Mouse (Mus musculus) kidney, postnatal 10 days (tissue): ENCODE results near the gene Gm45194.

Experiments used
- DNase-seq: peaks from one replicate; pipeline ENCODE4 v3.0.0; 2021; ENCODE audit warnings: mixed read lengths

Gm45194 gene

DNA sequence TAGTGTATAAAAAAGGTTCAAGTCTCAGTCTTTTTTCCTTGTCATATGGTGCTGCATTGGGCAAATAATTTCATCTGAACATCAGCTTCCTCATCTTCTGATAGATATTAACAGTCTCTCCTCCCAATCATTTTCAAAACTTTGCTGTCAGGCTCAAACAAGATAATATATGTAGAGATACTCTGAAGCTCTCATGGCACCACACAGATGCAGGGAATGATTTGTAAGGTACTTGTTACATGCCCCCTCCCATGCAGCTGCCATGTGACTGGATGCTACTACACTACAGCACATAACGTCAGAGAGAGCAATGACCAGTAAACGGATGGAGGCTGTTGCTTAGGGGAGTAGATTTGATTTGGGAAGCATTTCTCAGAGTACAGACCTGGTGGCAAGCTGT is at the start of gene Gm45194:
Gm45194 (plus strand) TSS at position 301 of the 400 bp plus-strand sequence.
- no peak for DNase-seq

DNA sequence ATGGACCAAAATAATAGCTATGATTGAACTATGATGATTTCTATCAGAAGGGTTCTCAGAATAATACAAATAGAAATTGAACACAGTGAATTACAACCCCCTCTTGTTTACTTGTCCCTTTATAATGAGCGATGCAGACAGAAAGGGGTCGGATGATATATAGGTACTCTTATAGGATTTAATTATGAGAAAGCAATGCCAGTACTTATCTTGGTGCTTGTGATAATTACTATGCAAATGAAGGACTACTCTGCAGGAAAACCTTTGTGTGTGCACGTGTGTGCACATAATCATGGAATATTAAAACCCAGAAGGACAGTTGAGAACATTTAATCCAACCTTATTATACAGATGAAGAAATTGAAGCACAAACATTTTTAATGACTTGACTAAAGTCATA is 35.3 kb upstream of the Gm45194 start:
- no peak for DNase-seq

DNA sequence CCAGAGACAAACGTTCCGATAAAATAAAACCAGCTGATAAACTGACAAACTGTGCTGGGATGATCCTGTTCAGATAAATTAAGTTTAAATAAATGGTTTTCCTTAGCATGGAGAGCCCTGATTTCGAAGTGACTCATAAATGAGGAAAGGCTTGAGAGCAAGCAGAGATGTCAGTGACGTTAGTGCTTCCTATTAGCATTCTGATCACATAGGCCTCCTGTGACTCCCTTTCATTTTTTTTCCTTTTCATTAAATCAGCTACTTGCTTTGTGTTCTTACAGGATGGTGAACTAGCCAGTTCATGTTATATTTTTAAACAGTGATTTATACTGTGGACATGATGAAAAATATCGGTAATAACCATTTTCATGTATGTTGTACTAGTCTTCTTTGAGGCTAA is 9.9 kb upstream of the Gm45194 start:
- no peak for DNase-seq

GRCm38 (mm10) chrX:111894321-111895050 is 3.3 kb downstream of the Gm45194 start:
- peak; percentile 13 for DNase-seq

DNA sequence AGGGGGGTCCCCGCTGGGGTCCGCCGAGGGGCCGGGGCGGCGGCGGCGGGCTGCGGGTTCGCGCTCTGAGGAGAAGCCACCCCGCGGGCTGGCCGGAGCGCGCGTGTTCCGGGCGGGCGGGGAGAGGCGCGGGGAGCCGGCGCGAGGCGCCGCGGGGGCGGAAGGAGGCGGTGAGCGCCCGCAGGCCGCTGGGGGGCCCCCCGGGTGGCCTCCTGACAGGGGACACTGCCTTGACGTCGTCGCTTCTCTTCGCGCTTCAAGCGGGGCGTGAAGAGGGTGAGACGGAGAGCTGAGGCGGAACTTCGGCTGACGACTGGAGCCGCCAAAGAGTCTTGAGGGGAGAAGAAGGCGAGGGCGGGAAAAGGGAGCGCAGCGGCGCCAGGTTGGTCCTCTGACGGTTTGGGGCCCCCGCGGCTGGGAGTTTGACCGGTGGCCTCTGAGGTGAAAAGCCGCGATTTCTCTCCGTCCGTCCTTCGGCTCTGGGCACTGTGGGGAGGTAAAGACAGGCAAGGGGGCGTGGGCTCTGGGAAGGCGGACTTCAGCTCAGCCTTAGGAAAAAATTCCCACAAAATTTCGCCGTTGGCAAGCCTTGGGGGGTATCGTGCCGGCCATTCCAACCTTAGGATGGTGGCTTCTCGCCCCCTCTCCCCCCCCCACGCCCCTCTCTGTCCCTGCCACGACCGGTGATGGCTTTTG is 4.0 kb downstream of the Gm45194 start:
- peak; percentile 5 for DNase-seq

- no peak for DNase-seq
Measured at GRCm38 (mm10) chrX:111917422-111917821, 26.2 kb downstream of the Gm45194 start.

- DNase-seq: no peak
Measured at GRCm38 (mm10) chrX:111960909-111961308, 69.7 kb downstream of the Gm45194 start.

DNA sequence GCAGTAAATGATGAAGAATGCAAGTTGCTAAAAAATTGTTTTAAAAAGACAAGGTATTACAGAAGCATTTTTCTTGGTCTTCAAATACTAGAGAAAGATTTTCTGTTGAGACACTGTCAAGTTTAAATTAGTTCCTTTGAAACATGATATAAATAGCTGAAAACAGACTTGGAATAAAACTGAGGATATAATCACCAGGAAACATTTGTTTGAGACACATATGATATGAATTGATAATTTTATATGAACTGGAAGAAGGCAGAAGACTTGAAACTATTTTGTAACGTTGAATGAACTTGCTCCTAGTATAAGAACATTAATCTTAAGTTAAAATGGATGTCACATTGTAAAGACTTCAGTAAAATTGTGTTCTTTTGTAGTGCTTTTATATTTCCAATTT is 108.5 kb downstream of the Gm45194 start:
- DNase-seq: no peak

DNA sequence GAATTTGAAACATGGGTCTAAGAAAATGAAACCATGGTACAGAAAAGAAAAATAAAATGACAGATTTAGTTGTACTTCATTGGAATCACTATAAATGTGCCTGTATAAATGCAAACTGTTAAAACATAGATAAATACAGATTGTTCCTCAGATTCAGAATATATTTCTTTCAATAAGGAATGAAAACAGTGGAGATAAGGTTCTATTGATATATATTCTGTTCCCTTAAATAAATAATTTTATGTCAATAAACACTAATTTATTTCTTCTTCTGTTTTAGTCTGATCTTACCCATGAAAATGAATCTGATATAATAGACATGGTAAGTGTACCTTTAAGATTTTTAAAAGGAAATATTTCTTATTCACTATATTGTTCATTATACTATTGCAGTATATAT is 119.5 kb downstream of the Gm45194 start, which contains the start of gene Tex16:
Tex16 (plus strand) TSS at position 301 of the 400 bp plus-strand sequence.
- DNase-seq: no peak

DNA sequence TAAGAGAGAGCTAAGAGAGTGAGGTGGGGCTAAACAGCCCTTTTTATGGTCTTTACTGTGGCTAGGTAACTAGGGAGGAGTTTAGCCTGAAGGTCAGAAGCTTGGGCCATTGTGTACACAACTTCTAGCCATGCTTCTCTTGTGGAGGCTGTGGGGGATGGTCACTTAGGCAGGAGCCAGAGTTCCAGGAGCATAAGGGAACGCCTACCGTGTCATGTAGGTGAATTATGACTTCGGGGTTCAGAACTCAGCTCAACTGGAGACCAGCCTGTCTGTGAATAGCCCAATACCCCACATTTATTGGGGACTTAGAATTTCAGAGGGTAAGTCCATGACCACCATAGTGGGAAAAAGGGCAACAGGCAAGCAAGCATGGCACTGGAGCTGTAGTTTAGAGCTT is 347.6 kb downstream of the Gm45194 start, which contains the start of gene 4933403O08Rik:
4933403O08Rik (plus strand) TSS at position 301 of the 400 bp plus-strand sequence.
- DNase-seq: no peak

GRCm38 (mm10) chrX:112242916-112243315 is 351.7 kb downstream of the Gm45194 start:
- DNase-seq: no peak

DNA sequence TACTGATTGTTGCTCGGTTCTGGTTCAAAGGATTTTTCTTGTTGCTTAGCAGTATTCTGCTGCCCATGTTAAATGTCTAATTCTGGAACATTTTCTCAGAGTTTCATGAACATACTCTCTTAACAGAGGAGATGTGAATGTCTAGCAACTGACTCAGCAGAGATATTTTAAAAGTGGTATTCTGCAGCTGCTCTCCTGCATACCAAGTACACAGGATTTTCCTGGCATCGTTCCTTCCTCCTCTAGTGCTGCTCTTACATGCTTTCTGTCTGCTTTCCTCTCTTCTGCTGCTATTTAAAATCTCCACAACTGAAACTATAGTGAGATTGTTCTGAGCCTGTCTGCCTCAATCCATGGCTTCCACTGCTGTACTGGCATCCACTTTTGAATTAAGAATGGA is 364.3 kb downstream of the Gm45194 start:
- DNase-seq: no peak

- DNase-seq: no peak
Measured at GRCm38 (mm10) chrX:112273550-112273949, 382.4 kb downstream of the Gm45194 start.
